Mouse (Mus musculus) lung, postnatal 0 days (tissue): ENCODE data around the gene Tmem266. TPM values are rescaled to one million over a fixed set of nuclear protein-coding genes. Genes with fewer than 3 reads are reported as not detected.

ENCODE experiments used
- ATAC-seq: fragments of 200-750 bp; cut with Nextera tagmentation; 2 replicates; pipeline ENCODE4 v1.8.0; 2017; ENCODE audit warnings: moderate library complexity
- DNase-seq: peaks from one replicate; pipeline ENCODE4 v3.0.0-alpha.2; 2016; ENCODE audit warnings: low spot score
- H3K27ac ChIP-seq: fragments of 300-500 bp; sonication (generic); 2 replicates; pipeline ENCODE4 v1.5.1; 2014; ENCODE audit warnings: antibody characterized with exemption, mild to moderate bottlenecking, low read length, mixed read lengths
- H3K27me3 ChIP-seq: fragments of 300-500 bp; sonication (generic); replicated peaks from 2 replicates; pipeline ENCODE4 v1.6.1; 2014; ENCODE audit warnings: low read length, mixed read lengths; ENCODE audit not compliant: insufficient read depth
- H3K36me3 ChIP-seq: fragments of 300-500 bp; sonication (generic); 2 replicates; pipeline ENCODE4 v1.6.1; 2014; ENCODE audit warnings: low read length, mixed read lengths; ENCODE audit not compliant: insufficient read depth
- H3K4me1 ChIP-seq: fragments of 300-500 bp; sonication (generic); 2 replicates; pipeline ENCODE4 v1.6.1; 2014; ENCODE audit warnings: antibody characterized with exemption, low read depth, low read length, mixed read lengths; ENCODE audit not compliant: insufficient read depth
- H3K4me2 ChIP-seq: fragments of 300-500 bp; sonication (generic); replicated peaks from 2 replicates; pipeline ENCODE4 v1.6.1; 2014; ENCODE audit warnings: low read depth, mild to moderate bottlenecking, low read length, moderate library complexity, mixed read lengths
- H3K4me3 ChIP-seq: fragments of 300-500 bp; sonication (generic); 2 replicates; pipeline ENCODE4 v1.5.1; 2014; ENCODE audit warnings: low read depth, low read length
- H3K9ac ChIP-seq: fragments of 300-500 bp; sonication (generic); replicated peaks from 2 replicates; pipeline ENCODE4 v1.6.1; 2014; ENCODE audit warnings: low read depth, mild to moderate bottlenecking
- H3K9me3 ChIP-seq: fragments of 300-500 bp; sonication (generic); 2 replicates; pipeline ENCODE4 v1.6.1; 2016; ENCODE audit warnings: low read length, mixed read lengths
- CTCF ChIP-seq: IDR thresholded peaks from 2 replicates; pipeline ENCODE4 v1.5.1; 2016; ENCODE audit warnings: antibody characterized with exemption, mild to moderate bottlenecking
- EP300 ChIP-seq: IDR thresholded peaks from 2 replicates; pipeline ENCODE4 v1.6.1; 2016; ENCODE audit warnings: antibody characterized with exemption, mild to moderate bottlenecking, control low read depth
- WGBS: fragments of 180-500 bp; shearing (Covaris S2); extraction: QIAGEN DNeasy Blood & Tissue Kit; methylation state at CpG from one replicate; pipeline ENCODE4 v1.1.7; 2014; 5-methylcytosine and 5-hydroxymethylcytosine counted together
- polyA plus RNA-seq: library from polyadenylated mRNA; unstranded; fragments of >200 nt; fragmentation: Nextera tagmentation; extraction: Ambion mirVana; gene quantifications from 2 replicates; pipeline ENCODE4 v1.2.1, GENCODE M21; 2015

Gene Tmem266
- polyA plus RNA-seq, 1 experiment from 2014 or later: 0.07 TPM

DNA sequence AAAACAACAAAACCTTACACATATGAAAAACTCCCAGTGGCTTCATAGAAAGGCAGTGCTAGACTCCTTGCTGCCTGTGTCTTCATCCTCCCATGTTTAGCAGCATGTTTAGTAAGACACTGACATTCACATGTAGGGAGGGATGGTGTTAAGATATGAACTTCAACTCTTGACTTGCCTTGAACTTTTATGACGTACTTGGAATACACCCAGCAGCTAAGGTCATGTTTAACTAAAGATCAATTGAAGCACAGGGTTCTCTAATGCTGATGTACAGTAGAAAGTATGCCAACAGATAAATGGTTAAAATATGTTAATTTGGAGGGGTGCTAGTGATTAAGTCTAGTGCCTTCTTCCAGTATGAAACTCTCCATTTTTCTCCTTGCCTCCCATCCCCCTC, 4.1 kb upstream of the Tmem266 start:
- Histone ChIP-seq H3K9me3 (no peaks in the 10 kb centered on the region), H3K27ac (no peak overlapping the region), H3K4me3 (no peak overlapping the region), H3K36me3 (no peaks in the 10 kb centered on the region), H3K27me3 (0 out of 2 replicates have a peak, but pooled peaks cover 11% of the 10 kb centered on the region), H3K4me1 (peaks cover 5% of the 10 kb centered on the region; the same call in 1 of the 2 replicates), H3K9ac (no peak overlapping the region), H3K4me2 (no peak overlapping the region)
- DNase-seq (no peak), ATAC-seq (no peak)
- 29% methylated on average over 1 of the region's 1 CpGs for WGBS
- TF ChIP-seq EP300 (no peak), CTCF (no peak)

DNA sequence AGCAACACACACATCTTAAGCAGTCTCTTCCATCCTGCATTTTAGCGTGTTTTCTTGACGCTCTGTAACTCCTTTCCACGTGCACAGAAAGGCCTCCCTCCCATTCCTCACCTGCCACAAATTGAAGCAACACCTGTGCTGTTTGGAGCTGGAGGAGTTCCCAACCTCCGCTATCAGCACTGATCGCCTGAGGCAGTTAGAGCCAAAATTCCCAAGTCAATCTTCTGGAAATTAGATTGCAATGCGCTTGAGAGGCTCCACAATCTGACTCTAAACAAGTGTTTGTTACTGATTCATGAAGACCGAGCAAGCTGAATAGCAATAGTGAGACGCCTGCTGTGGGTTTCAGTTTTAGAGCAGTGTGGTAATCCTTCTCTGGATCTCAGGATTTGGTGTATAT, 2.6 kb upstream of the Tmem266 start:
- Histone ChIP-seq H3K27me3 (0 out of 2 replicates have a peak, but pooled peaks cover 11% of the 10 kb centered on the region), H3K36me3 (no peaks in the 10 kb centered on the region), H3K9me3 (no peaks in the 10 kb centered on the region), H3K9ac (no peak overlapping the region), H3K4me2 (no peak overlapping the region), H3K4me3 (no peak overlapping the region), H3K4me1 (peaks cover 5% of the 10 kb centered on the region; the same call in 1 of the 2 replicates), H3K27ac (no peak overlapping the region)
- DNase-seq (no peak), ATAC-seq (no peak)
- WGBS: 54% methylated on average over 8 of the region's 8 CpGs
- TF ChIP-seq EP300: no peak
- TF ChIP-seq CTCF: no peak

DNA sequence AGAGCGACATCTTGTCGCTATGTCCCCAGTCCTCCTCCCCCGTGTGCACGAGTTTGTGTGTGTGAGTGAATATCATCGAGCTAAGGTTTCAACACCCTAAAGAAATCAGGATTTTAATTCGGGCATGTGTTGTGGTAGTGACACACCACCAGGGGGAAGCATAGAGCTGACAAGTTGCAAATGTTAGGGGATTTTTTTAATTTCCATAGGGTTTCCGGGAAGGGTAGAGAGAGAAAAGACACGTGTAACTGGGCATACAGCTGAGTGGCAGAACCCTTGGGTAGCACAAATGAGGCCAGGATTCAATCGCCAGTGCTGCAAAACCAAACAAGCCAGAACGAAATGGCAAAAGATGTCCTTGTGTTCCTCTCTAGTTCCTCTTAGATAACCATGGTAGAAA, 2.2 kb upstream of the Tmem266 start:
- Histone ChIP-seq H3K27ac (no peak overlapping the region), H3K9ac (no peak overlapping the region), H3K4me3 (no peak overlapping the region), H3K4me1 (peaks cover 5% of the 10 kb centered on the region; the same call in 1 of the 2 replicates), H3K4me2 (no peak overlapping the region), H3K36me3 (no peaks in the 10 kb centered on the region), H3K27me3 (0 out of 2 replicates have a peak, but pooled peaks cover 11% of the 10 kb centered on the region), H3K9me3 (no peaks in the 10 kb centered on the region)
- no peak for ATAC-seq
- 58% methylated on average over 10 of the region's 10 CpGs for WGBS
- TF ChIP-seq CTCF (peak; percentile 28; the same call in 1 of the 2 replicates), EP300 (no peak)
- no peak for DNase-seq

DNA sequence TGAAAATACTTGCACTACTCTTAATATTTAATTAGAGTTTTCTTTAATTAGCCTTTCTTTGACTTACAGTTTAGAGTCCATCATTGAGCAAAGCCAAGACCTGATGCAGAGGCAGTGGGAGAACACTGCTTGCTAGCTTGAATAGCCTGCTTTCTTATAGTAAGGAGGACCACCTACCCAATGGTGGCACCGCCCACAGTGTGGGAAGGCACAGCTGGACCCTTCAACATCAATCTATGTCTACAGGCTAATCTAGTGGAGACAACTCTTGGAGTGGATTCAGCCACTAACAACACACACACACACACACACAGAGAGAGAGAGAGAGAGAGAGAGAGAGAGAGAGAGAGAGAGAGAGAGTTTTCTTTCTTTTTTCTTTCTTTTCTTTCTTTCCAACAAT, 1.7 kb upstream of the Tmem266 start:
- no peak overlapping the region for H3K27ac ChIP-seq
- 0 out of 2 replicates have a peak, but pooled peaks cover 11% of the 10 kb centered on the region for H3K27me3 ChIP-seq

DNA sequence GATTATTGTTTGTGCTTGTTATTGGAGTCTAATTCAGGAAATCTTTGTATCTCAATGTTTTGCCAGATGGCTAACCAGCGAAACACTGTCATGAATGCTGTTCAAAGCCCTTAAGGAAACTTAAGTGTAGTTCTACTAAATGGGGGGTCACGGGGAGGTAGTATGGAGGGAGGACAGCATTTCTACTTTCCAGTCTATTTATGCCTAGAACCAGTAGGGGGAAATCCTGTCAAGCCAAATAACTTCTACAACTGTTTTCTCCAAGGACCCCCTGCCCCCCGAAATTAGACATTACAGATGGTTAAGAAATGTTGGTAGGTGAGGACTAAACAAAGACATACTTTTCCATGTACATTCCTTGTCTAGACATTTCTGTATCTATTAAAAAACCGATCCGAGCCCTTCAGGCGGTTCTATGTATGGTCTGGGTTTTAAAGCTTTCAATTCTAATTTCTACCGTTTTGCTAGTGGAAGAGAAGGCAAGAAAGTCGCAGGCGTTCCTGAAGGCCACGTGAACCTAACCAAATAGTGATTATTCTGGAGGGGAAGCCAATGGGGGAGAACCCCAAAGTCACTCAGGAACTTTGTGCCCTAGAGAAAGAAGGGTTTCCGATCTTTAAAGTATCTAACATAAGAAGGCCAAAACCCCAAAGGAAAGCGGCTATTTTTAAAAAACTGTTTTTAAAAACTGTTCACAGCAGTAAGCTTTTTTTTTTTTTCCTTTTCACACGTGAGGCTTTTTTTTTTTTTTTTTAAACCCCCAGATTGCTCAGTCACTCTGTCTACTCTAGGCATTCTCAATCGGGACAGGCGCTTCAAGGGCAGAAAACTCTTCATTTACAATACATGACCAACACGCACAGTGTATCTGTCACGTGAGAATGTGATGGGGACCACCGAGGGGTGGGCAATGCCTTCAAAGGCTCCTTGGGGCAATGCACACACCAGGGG, 874 bp upstream of the Tmem266 start:
- 0 out of 2 replicates have a peak, but pooled peaks cover 11% of the 10 kb centered on the region for H3K27me3 ChIP-seq

More for the DNA sequence above, 1.7 kb upstream of the Tmem266 start:
- Histone ChIP-seq H3K4me3 (no peak overlapping the region), H3K9me3 (no peaks in the 10 kb centered on the region), H3K4me1 (peaks cover 5% of the 10 kb centered on the region; the same call in 1 of the 2 replicates), H3K9ac (no peak overlapping the region), H3K36me3 (no peaks in the 10 kb centered on the region), H3K4me2 (no peak overlapping the region)
- no peak for DNase-seq
- TF ChIP-seq EP300 (no peak), CTCF (no peak)
- no peak for ATAC-seq
- 29% methylated on average over 1 of the region's 1 CpGs for WGBS

DNA sequence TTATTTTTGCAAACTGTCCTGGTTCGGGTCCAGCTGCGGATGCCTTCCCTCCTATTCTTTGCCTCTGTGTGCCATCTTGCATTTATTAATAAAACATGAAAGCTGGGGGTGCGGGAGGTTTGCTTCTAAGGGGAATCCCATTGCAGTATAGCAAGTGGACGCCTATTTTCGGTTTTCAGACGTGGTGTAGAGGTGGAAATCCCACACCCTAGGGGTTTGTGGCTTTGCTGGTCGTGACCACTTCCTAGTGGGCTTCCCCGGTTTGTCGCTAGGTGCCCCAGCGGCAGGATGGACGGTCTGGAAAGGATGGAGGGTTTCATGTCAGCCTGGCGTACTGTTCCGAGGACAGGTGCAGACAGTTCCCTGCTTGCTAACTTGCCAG, 512 bp downstream of the Tmem266 start:
- no peaks in the 10 kb centered on the region for H3K36me3 ChIP-seq
- peaks cover 5% of the 10 kb centered on the region; the same call in 1 of the 2 replicates for H3K4me1 ChIP-seq
- WGBS: 2% methylated on average over 13 of the region's 13 CpGs
- peak overlapping the region; percentile 67 for H3K4me3 ChIP-seq
- TF ChIP-seq EP300 (no peak), CTCF (no peak)
- no peaks in the 10 kb centered on the region for H3K9me3 ChIP-seq
- ATAC-seq (no peak), DNase-seq (no peak)
- no peak overlapping the region for H3K9ac ChIP-seq
- no peak overlapping the region for H3K27ac ChIP-seq
- H3K4me2 ChIP-seq: peak overlapping the region; percentile 97
- H3K27me3 ChIP-seq: 0 out of 2 replicates have a peak, but pooled peaks cover 11% of the 10 kb centered on the region

More for the DNA sequence above, 874 bp upstream of the Tmem266 start:
- Histone ChIP-seq H3K27ac (no peak overlapping the region), H3K4me1 (peaks cover 5% of the 10 kb centered on the region; the same call in 1 of the 2 replicates), H3K4me2 (peak overlapping the region; percentile 97), H3K4me3 (peak overlapping the region; percentile 67), H3K9ac (no peak overlapping the region; the same call in 1 of the 2 replicates), H3K36me3 (no peaks in the 10 kb centered on the region), H3K9me3 (no peaks in the 10 kb centered on the region)
- TF ChIP-seq EP300 (no peak), CTCF (no peak)
- DNase-seq (no peak), ATAC-seq (no peak)
- 17% methylated on average over 18 of the region's 18 CpGs for WGBS
